Mouse (Mus musculus) stomach, postnatal 0 days (tissue): ENCODE measurements around the gene Neurod2.

Experiments used
- CTCF ChIP-seq: IDR thresholded peaks from 2 replicates; pipeline ENCODE4 v1.5.1; 2016; ENCODE audit warnings: antibody characterized with exemption, low read depth, mild to moderate bottlenecking, moderate library complexity
- EP300 ChIP-seq: optimal IDR thresholded peaks from 2 replicates; pipeline ENCODE3; 2016; ENCODE audit warnings: antibody characterized with exemption

- TF ChIP-seq CTCF (no peak), EP300 (no peak)
Observed at GRCm38 (mm10) chr11:98341174-98341573, 11.7 kb upstream of the Neurod2 start.
